Mouse (Mus musculus) CH12.LX (cell line): ENCODE results near the gene Gpatch2. TPM values are rescaled to one million over a fixed set of nuclear protein-coding genes. Genes with fewer than 3 reads are reported as not detected.

Source experiments
- DNase-seq: peaks from one replicate; pipeline ENCODE4 v3.0.0-alpha.2; 2013; ENCODE audit errors: extremely low read depth
- H3K27ac ChIP-seq: 2 replicates; pipeline ENCODE4 v1.5.1; 2012; ENCODE audit warnings: low read depth, mild to moderate bottlenecking, control low read depth, moderate library complexity; ENCODE audit not compliant: insufficient read depth
- H3K27me3 ChIP-seq: replicated peaks from 2 replicates; pipeline ENCODE3; 2012; ENCODE audit warnings: inconsistent platforms
- H3K36me3 ChIP-seq, 2 experiments: replicated peaks in 1 of 2; 2 replicates each; pipeline versions ENCODE3 to v1.6.1; 2012; ENCODE audit warnings: inconsistent platforms in 1 of 2, low read length in 1 of 2, mild to moderate bottlenecking in 1 of 2, mixed read lengths in 1 of 2, moderate library complexity in 1 of 2; ENCODE audit not compliant: control insufficient read depth in 1 of 2, insufficient read depth in 1 of 2
- H3K4me1 ChIP-seq, 2 experiments: 2 replicates each; pipeline ENCODE4 v1.6.1; 2012; ENCODE audit warnings: inconsistent platforms in 1 of 2, moderate library complexity in 1 of 2; ENCODE audit not compliant: insufficient read depth in 2 of 2, control insufficient read depth in 1 of 2
- H3K4me2 ChIP-seq: 2 replicates; pipeline ENCODE4 v1.6.1; 2012; ENCODE audit warnings: low read depth, mild to moderate bottlenecking, control low read depth; ENCODE audit not compliant: poor library complexity, insufficient read depth, severe bottlenecking
- H3K4me3 ChIP-seq, 3 experiments: fragments of 150-350 bp in 1 of 3; sonication (generic) in 1 of 3; replicated peaks in 1 of 3; 2 replicates each; pipeline versions ENCODE3 to v1.5.1; 2011 to 2012; ENCODE audit warnings: low read depth in 2 of 3, low read length in 2 of 3, mild to moderate bottlenecking in 2 of 3, moderate library complexity in 2 of 3, control low read depth in 1 of 3, improper control_type of control experiment in 1 of 3, inconsistent platforms in 1 of 3, mixed read lengths in 1 of 3; ENCODE audit not compliant: poor library complexity in 1 of 3
- H3K79me2 ChIP-seq: replicated peaks from 2 replicates; pipeline ENCODE4 v1.6.1; 2012; ENCODE audit warnings: mild to moderate bottlenecking, moderate library complexity; ENCODE audit not compliant: control insufficient read depth, poor library complexity, insufficient read depth, severe bottlenecking; ENCODE audit errors: extremely low read depth
- H3K9ac ChIP-seq: 2 replicates; pipeline ENCODE4 v1.6.1; 2012; ENCODE audit warnings: low read depth, mild to moderate bottlenecking, control low read depth, moderate library complexity; ENCODE audit not compliant: insufficient read depth
- H3K9me3 ChIP-seq: replicated peaks from 2 replicates; pipeline ENCODE3; 2012; ENCODE audit warnings: low read length, inconsistent platforms, mixed read lengths
- CHD1 ChIP-seq: IDR thresholded peaks from 2 replicates; pipeline ENCODE4 v1.6.1; 2012; ENCODE audit warnings: low read depth, low read length, improper control_type of control experiment, inconsistent platforms
- CHD2 ChIP-seq: IDR thresholded peaks from 2 replicates; pipeline ENCODE4 v1.6.1; 2011; ENCODE audit warnings: low read length, improper control_type of control experiment
- E2F4 ChIP-seq: IDR thresholded peaks from 2 replicates; pipeline ENCODE4 v1.6.1; 2011; ENCODE audit warnings: low read depth, low read length, improper control_type of control experiment; ENCODE audit not compliant: insufficient replicate concordance
- ELF1 ChIP-seq: IDR thresholded peaks from 2 replicates; pipeline ENCODE4 v1.6.1; 2014; ENCODE audit warnings: low read depth, mild to moderate bottlenecking, inconsistent platforms, low read length, improper control_type of control experiment
- EP300 ChIP-seq: IDR thresholded peaks from 2 replicates; pipeline ENCODE4 v1.6.1; 2011; ENCODE audit warnings: low read length, improper control_type of control experiment
- ETS1 ChIP-seq: conservative IDR thresholded peaks from 2 replicates; pipeline ENCODE4 v1.6.1; 2012; ENCODE audit warnings: low read depth, mild to moderate bottlenecking, inconsistent platforms, low read length, improper control_type of control experiment, moderate library complexity
- HCFC1 ChIP-seq: IDR thresholded peaks from 2 replicates; pipeline ENCODE4 v1.6.1; 2012; ENCODE audit warnings: low read depth, mild to moderate bottlenecking, inconsistent platforms, low read length, improper control_type of control experiment
- KAT2A ChIP-seq: IDR thresholded peaks from 2 replicates; pipeline ENCODE4 v1.6.1; 2012; ENCODE audit warnings: low read length, improper control_type of control experiment, inconsistent platforms; ENCODE audit not compliant: insufficient replicate concordance
- MAX ChIP-seq: IDR thresholded peaks from 2 replicates; pipeline ENCODE4 v1.6.1; 2011; ENCODE audit warnings: low read length, improper control_type of control experiment
- MEF2A ChIP-seq: IDR thresholded peaks from 2 replicates; pipeline ENCODE4 v1.6.1; 2014; ENCODE audit warnings: low read depth, mild to moderate bottlenecking, inconsistent platforms, low read length, improper control_type of control experiment, borderline replicate concordance
- PAX5 ChIP-seq: IDR thresholded peaks from 2 replicates; pipeline ENCODE4 v1.6.1; 2012; ENCODE audit warnings: low read length, inconsistent platforms, mixed read lengths
- POLR2A ChIP-seq: IDR thresholded peaks from 2 replicates; pipeline ENCODE4 v1.6.1; 2011; ENCODE audit warnings: low read depth, mild to moderate bottlenecking, improper control_type of control experiment, low read length
- RAD21 ChIP-seq: IDR thresholded peaks from 2 replicates; pipeline ENCODE4 v1.6.1; 2011; ENCODE audit warnings: low read depth, mild to moderate bottlenecking, low read length, improper control_type of control experiment, moderate library complexity
- RCOR1 ChIP-seq: conservative IDR thresholded peaks from 2 replicates; pipeline ENCODE4 v1.6.1; 2012; ENCODE audit warnings: low read depth, mild to moderate bottlenecking, inconsistent platforms, low read length, improper control_type of control experiment
- SIN3A ChIP-seq: IDR thresholded peaks from 2 replicates; pipeline ENCODE4 v1.6.1; 2012; ENCODE audit warnings: low read length, improper control_type of control experiment, inconsistent platforms
- TBP ChIP-seq: conservative IDR thresholded peaks from 2 replicates; pipeline ENCODE4 v1.6.1; 2011; ENCODE audit warnings: low read depth, low read length, improper control_type of control experiment
- TCF12 ChIP-seq: IDR thresholded peaks from 2 replicates; pipeline ENCODE4 v1.6.1; 2014; ENCODE audit warnings: low read depth, mild to moderate bottlenecking, inconsistent platforms, low read length, improper control_type of control experiment
- UBTF ChIP-seq: IDR thresholded peaks from 2 replicates; pipeline ENCODE4 v1.6.1; 2012; ENCODE audit warnings: low read depth, mild to moderate bottlenecking, inconsistent platforms, low read length, improper control_type of control experiment, moderate library complexity
- USF1 ChIP-seq: IDR thresholded peaks from 2 replicates; pipeline ENCODE4 v1.6.1; 2014; ENCODE audit warnings: low read depth, mild to moderate bottlenecking, inconsistent platforms, low read length, improper control_type of control experiment
- USF2 ChIP-seq: conservative IDR thresholded peaks from 2 replicates; pipeline ENCODE4 v1.6.1; 2011; ENCODE audit warnings: low read depth, low read length, improper control_type of control experiment
- ZKSCAN1 ChIP-seq: IDR thresholded peaks from 2 replicates; pipeline ENCODE4 v1.6.1; 2012; ENCODE audit warnings: low read depth, inconsistent platforms, low read length, improper control_type of control experiment, borderline replicate concordance
- ZNF384 ChIP-seq: IDR thresholded peaks from 2 replicates; pipeline ENCODE4 v1.6.1; 2012; ENCODE audit warnings: low read depth, low read length, improper control_type of control experiment, inconsistent platforms
- dilution Hi-C: fragments of 300-500 bp; cut with MboI; formaldehyde crosslinking; loops from 2 replicates; pipeline ENCODE4 v1.14.3; 2020; ENCODE audit warnings: low sequenced_read_pairs; ENCODE audit not compliant: extremely low pct_unique_long_range_greater_than_20kb, extremely low pct_ligation_motif_present
- in situ Hi-C: fragments of 300-500 bp; cut with MboI; formaldehyde crosslinking; loops from 3 replicates; pipeline ENCODE4 v1.14.3; 2019; ENCODE audit warnings: low sequenced_read_pairs, low pct_ligation_motif_present, low pct_unique_long_range_greater_than_20kb, mixed read lengths
- polyA plus RNA-seq: library from polyadenylated mRNA; unstranded; fragments of >175 nt; gene quantifications from 2 replicates; pipeline ENCODE4 v1.2.1, GENCODE M21; 2012; ENCODE audit warnings: low read depth; ENCODE audit not compliant: insufficient read length
- total RNA-seq, 2 experiments: library from RNA; depleted of rRNA; stranded (reverse); fragments of 300-350 nt in 1 of 2; fragments of >200 nt in 1 of 2; gene quantifications; 2 replicates each; pipeline ENCODE4 v1.2.3; 2012 to 2014

The Gpatch2 gene
- total and polyA plus RNA-seq, 3 experiments = 14.1 to 17.0 (median 15.4) TPM

DNA sequence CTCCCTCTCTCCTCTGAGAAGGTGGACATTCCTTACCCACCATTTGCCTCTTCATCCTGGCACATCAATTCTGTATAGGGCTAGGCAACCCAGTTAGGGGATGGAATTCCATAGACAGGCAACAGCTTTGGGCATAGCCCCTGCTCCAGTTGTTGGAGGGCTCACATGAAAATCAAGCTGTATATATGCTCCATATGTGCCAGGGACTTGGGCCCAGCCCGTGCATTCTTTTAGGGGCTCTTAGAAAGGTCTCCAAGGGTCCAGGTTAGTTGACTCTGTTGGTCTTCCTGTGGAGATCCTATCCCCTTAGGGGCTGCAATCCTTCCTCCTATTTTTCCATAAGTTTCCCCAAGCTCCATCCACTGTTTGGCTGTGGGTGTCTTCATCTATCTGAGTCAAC is 80.4 kb downstream of the Gpatch2 start:
- no peak for DNase-seq
- in situ Hi-C loops = no loop called here
- 0 out of 4 replicates have a peak, but pooled peaks cover 0 to 4% of the 10 kb centered on the region in 2 experiments for H3K4me1 ChIP-seq
- dilution Hi-C loops = no loop called here
- no peak overlapping the region for H3K4me3 ChIP-seq
- H3K9ac ChIP-seq = no peak overlapping the region
- TF ChIP-seq SIN3A (no peak), ELF1 (no peak), ZKSCAN1 (no peak), CHD1 (no peak), USF2 (no peak), KAT2A (no peak), ETS1 (no peak), E2F4 (no peak), MEF2A (no peak), ZNF384 (no peak), USF1 (no peak), CHD2 (no peak)
- TF ChIP-seq, all 38 proteins: peak for 0
- Histone ChIP-seq H3K4me2 (no peak overlapping the region), H3K9me3 (no peaks in the 10 kb centered on the region), H3K27me3 (no peaks in the 10 kb centered on the region), H3K27ac (no peak overlapping the region), H3K79me2 (no peaks in the 10 kb centered on the region), H3K36me3 (peaks cover 0 to 7% of the 10 kb centered on the region in 2 experiments)

DNA sequence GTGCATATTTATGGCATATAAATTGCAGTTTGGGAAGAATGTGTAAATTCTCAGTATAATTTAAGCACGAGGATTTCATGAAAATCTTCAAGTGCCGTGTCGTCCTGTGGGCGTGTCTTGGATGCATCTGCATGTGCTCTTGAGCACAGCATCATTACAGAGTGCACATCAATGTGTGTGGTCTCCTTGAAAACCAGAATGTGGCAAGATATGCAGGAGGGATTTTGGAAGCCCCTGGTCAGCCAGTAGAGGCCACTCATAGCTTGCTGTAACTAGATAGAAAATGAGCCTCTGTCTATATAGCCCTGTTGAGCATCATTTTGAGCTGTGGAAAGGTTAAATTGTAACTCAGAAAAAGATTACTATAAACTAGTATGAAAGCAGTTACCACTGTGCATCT is 83.9 kb downstream of the Gpatch2 start:
- H3K79me2 ChIP-seq = no peaks in the 10 kb centered on the region
- peaks cover 0 to 15% of the 10 kb centered on the region in 2 experiments for H3K36me3 ChIP-seq
- H3K27ac ChIP-seq = no peak overlapping the region
- in situ Hi-C loops = no loop called here
- no peak overlapping the region for H3K9ac ChIP-seq
- no peaks in the 10 kb centered on the region for H3K9me3 ChIP-seq
- no peak overlapping the region for H3K4me3 ChIP-seq
- 0 out of 4 replicates have a peak, but pooled peaks cover 0 to under 1% of the 10 kb centered on the region in 2 experiments for H3K4me1 ChIP-seq
- dilution Hi-C loops = no loop called here
- H3K27me3 ChIP-seq = no peaks in the 10 kb centered on the region
- DNase-seq = no peak
- no peak for TF ChIP-seq MAX
- TF ChIP-seq, all 38 proteins: peak for 0
- no peak overlapping the region for H3K4me2 ChIP-seq

GRCm38 (mm10) chr1:187300626-187301025 is 85.3 kb downstream of the Gpatch2 start:
- dilution Hi-C loops = no loop called here

More at GRCm38 (mm10) chr1:187300626-187301025, 85.3 kb downstream of the Gpatch2 start:
- H3K79me2 ChIP-seq = no peaks in the 10 kb centered on the region
- peaks cover 0 to 19% of the 10 kb centered on the region in 2 experiments for H3K36me3 ChIP-seq
- H3K9ac ChIP-seq = no peak overlapping the region
- H3K4me3 ChIP-seq = no peak overlapping the region
- in situ Hi-C loops = no loop called here
- H3K4me1 ChIP-seq = 0 out of 4 replicates have a peak, but pooled peaks cover 0 to 3% of the 10 kb centered on the region in 2 experiments
- H3K4me2 ChIP-seq = no peak overlapping the region
- TF ChIP-seq PAX5 (no peak), UBTF (no peak), EP300 (no peak), POLR2A (no peak), TCF12 (no peak), RAD21 (no peak), HCFC1 (no peak), RCOR1 (no peak), CHD2 (no peak), TBP (no peak), USF1 (no peak), E2F4 (no peak)
- TF ChIP-seq, all 38 proteins: peak for 0
- no peaks in the 10 kb centered on the region for H3K9me3 ChIP-seq
- DNase-seq = no peak
- H3K27me3 ChIP-seq = no peaks in the 10 kb centered on the region
- no peak overlapping the region for H3K27ac ChIP-seq
